24 mouse cellular contexts compared by ENCODE assay signal in genomic region chr14:73087746-73088145, GRCm38 (mm10). TPM values are rescaled to one million over a fixed set of nuclear protein-coding genes. Genes with fewer than 3 reads are reported as not detected.
A peak's percentile ranks its signal among the peaks of the same experiment; 100 is the strongest.
DNase-seq lines count a peak whose midpoint lies in the region; ATAC-seq and TF ChIP-seq lines count a peak whose summit lies in the region.
"Had no signal": no experiment of that assay in that cellular context is flagged by ENCODE, and none has a peak within 500 bp of the region (broad histone marks: within the 10 kb centered on the region; RNA-seq: fewer than 3 reads in every experiment).

No protein-coding gene starts in this region.

- H3K9ac ChIP-seq in hindbrain, postnatal 0 days (replicated peaks; ENCODE audit: low read length) = no peak overlapping the region
- H3K9ac ChIP-seq in intestine, postnatal 0 days (ENCODE audit: low read depth, low read length) = no peak overlapping the region
- H3K9ac ChIP-seq: forebrain, embryonic 12.5 days; hindbrain, embryonic 13.5 days; liver, embryonic 15.5 days; neural tube, embryonic 15.5 days; stomach, embryonic 15.5 days had no signal

- no peak overlapping the region for H3K4me2 ChIP-seq in hindbrain, postnatal 0 days (ENCODE audit: low read depth, low read length)
- H3K4me2 ChIP-seq in intestine, postnatal 0 days (replicated peaks; ENCODE audit: low read depth) = no peak overlapping the region
- H3K4me2 ChIP-seq: forebrain, embryonic 12.5 days; hindbrain, embryonic 13.5 days; liver, embryonic 15.5 days; neural tube, embryonic 15.5 days; stomach, embryonic 15.5 days had no signal

- no peak for ATAC-seq in hindbrain, postnatal 0 days
- peak; percentile 82 for ATAC-seq in inflammation-experienced regulatory T-cells, adult 6 months
- no peak for ATAC-seq in intestine, postnatal 0 days
- ATAC-seq: intestine, embryonic 16.5 days had no signal

- no peaks in the 10 kb centered on the region for H3K9me3 ChIP-seq in hindbrain, embryonic 10.5 days
- no peaks in the 10 kb centered on the region for H3K9me3 ChIP-seq in hindbrain, postnatal 0 days (ENCODE audit: low read length)
- H3K9me3 ChIP-seq in intestine, postnatal 0 days (ENCODE audit: control insufficient read depth) = no peaks in the 10 kb centered on the region
- H3K9me3 ChIP-seq: embryonic facial prominence, embryonic 10.5 days; forebrain, embryonic 12.5 days; heart, embryonic 10.5 days; hindbrain, embryonic 13.5 days; liver, embryonic 15.5 days; neural tube, embryonic 15.5 days; stomach, embryonic 15.5 days had no signal

- no peak for TF ChIP-seq CTCF in hindbrain, postnatal 0 days (IDR thresholded peaks at IDR 0.05; ENCODE audit: low read depth)
- no peak for TF ChIP-seq CTCF in intestine, postnatal 0 days (IDR thresholded peaks at IDR 0.05; ENCODE audit: low read depth)

- no peak overlapping the region for H3K27ac ChIP-seq in hindbrain, embryonic 10.5 days
- no peak overlapping the region for H3K27ac ChIP-seq in hindbrain, postnatal 0 days
- H3K27ac ChIP-seq in intestine, postnatal 0 days (ENCODE audit: low read depth, low read length) = no peak overlapping the region
- H3K27ac ChIP-seq: embryonic facial prominence, embryonic 10.5 days; forebrain, embryonic 12.5 days; heart, embryonic 10.5 days; hindbrain, embryonic 13.5 days; liver, embryonic 15.5 days; neural tube, embryonic 15.5 days; stomach, embryonic 15.5 days had no signal

- peak; percentile 1 for DNase-seq in hindbrain, embryonic 10.5 days (ENCODE audit: low spot score)
- no peak for DNase-seq in hindbrain, postnatal 0 days (ENCODE audit: low spot score)
- DNase-seq in T-cell, adult 2 months (ENCODE audit: low spot score) = peak; percentile 55
- peak; percentile 48 for DNase-seq in thymus, postnatal 14 days
- no peak for DNase-seq in right cerebral cortex, adult 18-20 months
- no peak for DNase-seq in layer of hippocampus, postnatal 14 days (ENCODE audit: low spot score in 2 of 2)
- DNase-seq: adrenal gland, postnatal 25 days; cerebellum, adult 18-20 months; cerebellum, postnatal 36 days; gastrocnemius, postnatal 10 days; midbrain, embryonic 14.5 days; right cerebral cortex, postnatal 14 days; spleen, adult 18-20 months had no signal

- H3K4me3 ChIP-seq in hindbrain, embryonic 10.5 days = no peak overlapping the region
- no peak overlapping the region for H3K4me3 ChIP-seq in hindbrain, postnatal 0 days (ENCODE audit: low read length)
- no peak overlapping the region for H3K4me3 ChIP-seq in intestine, postnatal 0 days (ENCODE audit: low read depth, low read length)
- H3K4me3 ChIP-seq: embryonic facial prominence, embryonic 10.5 days; forebrain, embryonic 12.5 days; heart, embryonic 10.5 days; hindbrain, embryonic 13.5 days; liver, embryonic 15.5 days; neural tube, embryonic 15.5 days; stomach, embryonic 15.5 days had no signal

- H3K4me1 ChIP-seq in hindbrain, embryonic 10.5 days (replicated peaks) = no peaks in the 10 kb centered on the region
- no peaks in the 10 kb centered on the region for H3K4me1 ChIP-seq in hindbrain, postnatal 0 days (ENCODE audit: insufficient read depth, low read length)
- H3K4me1 ChIP-seq in intestine, postnatal 0 days (replicated peaks; ENCODE audit: control insufficient read depth, insufficient read depth, low read length) = no peaks in the 10 kb centered on the region
- H3K4me1 ChIP-seq: embryonic facial prominence, embryonic 10.5 days; forebrain, embryonic 12.5 days; heart, embryonic 10.5 days; hindbrain, embryonic 13.5 days; liver, embryonic 15.5 days; neural tube, embryonic 15.5 days; stomach, embryonic 15.5 days had no signal

- 86% methylated on average over 5 of the region's 5 CpGs for WGBS in hindbrain, embryonic 10.5 days
- WGBS in hindbrain, postnatal 0 days = 84% methylated on average over 5 of the region's 5 CpGs
- 87% methylated on average over 5 of the region's 5 CpGs for WGBS in intestine, postnatal 0 days

- no peaks in the 10 kb centered on the region for H3K36me3 ChIP-seq in hindbrain, embryonic 10.5 days
- no peaks in the 10 kb centered on the region for H3K36me3 ChIP-seq in hindbrain, postnatal 0 days (ENCODE audit: insufficient read depth, low read length)
- H3K36me3 ChIP-seq in intestine, postnatal 0 days (ENCODE audit: control insufficient read depth, insufficient read depth) = no peaks in the 10 kb centered on the region
- H3K36me3 ChIP-seq: embryonic facial prominence, embryonic 10.5 days; forebrain, embryonic 12.5 days; heart, embryonic 10.5 days; hindbrain, embryonic 13.5 days; liver, embryonic 15.5 days; neural tube, embryonic 15.5 days; stomach, embryonic 15.5 days had no signal

- no peaks in the 10 kb centered on the region for H3K27me3 ChIP-seq in hindbrain, embryonic 10.5 days (ENCODE audit: insufficient read depth, poor library complexity, severe bottlenecking)
- H3K27me3 ChIP-seq in hindbrain, postnatal 0 days (ENCODE audit: insufficient read depth, low read length) = no peaks in the 10 kb centered on the region
- H3K27me3 ChIP-seq in intestine, postnatal 0 days (replicated peaks; ENCODE audit: control insufficient read depth, insufficient read depth, low read length) = no peaks in the 10 kb centered on the region
- H3K27me3 ChIP-seq: forebrain, embryonic 12.5 days; hindbrain, embryonic 13.5 days; liver, embryonic 15.5 days; neural tube, embryonic 15.5 days; stomach, embryonic 15.5 days had no signal

RNA-seq across cellular contexts. Expression of gene Rcbtb2, which starts 35.1 kb away (rescaled TPM):
- 145 and 157 TPM in 2 replicates for polyA plus RNA-seq in hindbrain, embryonic 10.5 days (2016; fragmentation: Nextera tagmentation; extraction: Ambion mirVana)
- 40.2 and 64.9 TPM in 2 replicates for total RNA-seq in hindbrain, postnatal 0 days (2014; rRNA removed)
- polyA plus RNA-seq in hindbrain, postnatal 0 days (2015; fragmentation: Nextera tagmentation; extraction: Ambion mirVana) = 58.3 and 64.1 TPM in 2 replicates
- 10 to 100 TPM; 54.7 to 84.0 (median 65.2) TPM for polyA plus RNA-seq in inflammation-experienced regulatory T-cells, adult 6 months (2017; shearing (Covaris generic))
- total RNA-seq in layer of hippocampus, postnatal 14 days (2021) = 10 to 100 TPM; 29.2 to 32.2 TPM
- 31.8 and 32.2 TPM in 2 replicates for polyA plus RNA-seq in intestine, postnatal 0 days (2015; fragmentation: Nextera tagmentation; extraction: Ambion mirVana)

RNA-seq across cellular contexts. Expression of gene Cysltr2, which starts 38.8 kb away (rescaled TPM):
- polyA plus RNA-seq in hindbrain, embryonic 10.5 days (2016; fragmentation: Nextera tagmentation; extraction: Ambion mirVana) = not detected in 2 replicates
- not detected in 2 replicates for total RNA-seq in hindbrain, postnatal 0 days (2014; rRNA removed)
- 0.33 and 0.48 TPM in 2 replicates for polyA plus RNA-seq in hindbrain, postnatal 0 days (2015; fragmentation: Nextera tagmentation; extraction: Ambion mirVana)
- 10 to 100 TPM; 30.0 to 62.6 (median 42.9) TPM for polyA plus RNA-seq in inflammation-experienced regulatory T-cells, adult 6 months (2017; shearing (Covaris generic))
- 1 to 10 TPM; 1.6 TPM for total RNA-seq in layer of hippocampus, postnatal 14 days (2021)
- 0.30 and 0.41 TPM in 2 replicates for polyA plus RNA-seq in intestine, postnatal 0 days (2015; fragmentation: Nextera tagmentation; extraction: Ambion mirVana)
- polyA plus RNA-seq: embryonic facial prominence, embryonic 10.5 days; forebrain, embryonic 12.5 days; heart, postnatal 0 days; stomach, embryonic 15.5 days had no signal

Comparison
In these comparisons a context has a peak if more than half of its experiments do, and no peak if none do; other contexts are left out.
1. DNase-seq: peak in hindbrain, embryonic 10.5 days (single experiment), T-cell, adult 2 months (single experiment) and thymus, postnatal 14 days (single experiment); none in hindbrain, postnatal 0 days (single experiment), right cerebral cortex, adult 18-20 months (single experiment) and layer of hippocampus, postnatal 14 days (0 of 2).
2. RNA of gene Cysltr2, which starts 38.8 kb away (polyA plus RNA-seq): 30.0 to 62.6 TPM in inflammation-experienced regulatory T-cells, adult 6 months; 0.33 to 0.48 TPM in hindbrain, postnatal 0 days, 0.30 to 0.41 TPM in intestine, postnatal 0 days and not detected in hindbrain, embryonic 10.5 days; every median in the first group is over 10 times any median in the second.